Mouse (Mus musculus): ENCODE data around the gene Ccdc36. TPM values are rescaled to one million over a fixed set of nuclear protein-coding genes. Genes with fewer than 3 reads are reported as not detected.

The Ccdc36 gene
- polyA plus RNA-seq, 1 experiment from 2014 or later, result 0.55 TPM

GRCm38 (mm10) chr9:108441236-108441919, 13.1 kb upstream of the Ccdc36 start:
- H3K4me1 ChIP-seq, result no peaks in the 10 kb centered on the region
- H3K9ac ChIP-seq, result no peak overlapping the region
- no peak overlapping the region for H3K27ac ChIP-seq
- ATAC-seq, result no peak
- H3K4me3 ChIP-seq, result no peak overlapping the region
- 79% methylated on average over 11 of the region's 11 CpGs for WGBS (ENCODE audit: insufficient replicate concordance)
- peaks cover 15% of the 10 kb centered on the region; the same call in 1 of the 2 replicates for H3K27me3 ChIP-seq (replicated peaks)
- no peaks in the 10 kb centered on the region for H3K36me3 ChIP-seq
- H3K4me2 ChIP-seq, result no peak overlapping the region
- no peaks in the 10 kb centered on the region for H3K9me3 ChIP-seq (replicated peaks)

DNA sequence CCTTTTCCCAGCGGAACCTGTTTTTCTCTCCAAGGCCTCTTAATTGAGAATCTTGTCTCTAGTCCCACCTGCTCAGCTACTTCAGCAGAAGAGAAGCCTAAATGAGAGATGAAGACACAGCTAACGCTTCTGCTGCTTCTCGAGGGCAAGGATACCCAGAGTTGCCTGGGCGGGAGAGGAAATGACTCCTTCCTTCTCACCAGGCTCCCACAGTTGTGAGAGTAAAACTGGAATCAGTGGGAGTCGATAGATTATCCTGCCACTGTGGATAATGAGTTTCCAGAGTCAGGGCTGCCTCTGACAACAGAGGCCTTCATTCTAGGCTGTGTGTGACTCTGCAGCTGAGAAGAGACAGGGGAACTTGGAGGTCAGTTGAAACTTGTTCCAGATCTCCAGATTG, 12.2 kb upstream of the Ccdc36 start:
- H3K27me3 ChIP-seq (replicated peaks), result peaks cover 13% of the 10 kb centered on the region; the same call in 1 of the 2 replicates
- ATAC-seq, result no peak
- H3K9ac ChIP-seq, result no peak overlapping the region
- H3K4me1 ChIP-seq, result no peaks in the 10 kb centered on the region
- H3K36me3 ChIP-seq, result no peaks in the 10 kb centered on the region
- H3K4me2 ChIP-seq, result no peak overlapping the region
- H3K9me3 ChIP-seq (replicated peaks), result no peaks in the 10 kb centered on the region
- H3K4me3 ChIP-seq, result no peak overlapping the region
- WGBS (ENCODE audit: insufficient replicate concordance), result 60% methylated on average over 5 of the region's 5 CpGs
- H3K27ac ChIP-seq, result no peak overlapping the region

GRCm38 (mm10) chr9:108439176-108439575, 10.9 kb upstream of the Ccdc36 start:
- H3K4me1 ChIP-seq, result no peaks in the 10 kb centered on the region
- ATAC-seq, result no peak

GRCm38 (mm10) chr9:108436182-108436581, 7.9 kb upstream of the Ccdc36 start, which contains the start of gene BC048562:
Gene BC048562, plus strand, starts transcription at chr9:108436482.
- no peak within 1 kb of the TSS for H3K4me2 ChIP-seq
- H3K27me3 ChIP-seq (replicated peaks), result peaks cover 5% of the 10 kb centered on the region; the same call in 1 of the 2 replicates
- H3K36me3 ChIP-seq, result no peaks in the 10 kb centered on the region
- no peak for ATAC-seq
- no peaks in the 10 kb centered on the region for H3K9me3 ChIP-seq (replicated peaks)
- 66% methylated on average over 3 of the region's 3 CpGs for WGBS (ENCODE audit: insufficient replicate concordance)
- no peak within 1 kb of the TSS for H3K27ac ChIP-seq
- peaks cover 7% of the 10 kb centered on the region for H3K4me1 ChIP-seq
- no peak within 1 kb of the TSS for H3K4me3 ChIP-seq
- H3K9ac ChIP-seq, result no peak within 1 kb of the TSS

More at GRCm38 (mm10) chr9:108439176-108439575, 10.9 kb upstream of the Ccdc36 start:
- Histone ChIP-seq H3K27ac (no peak overlapping the region), H3K4me2 (no peak overlapping the region), H3K27me3 (replicated peaks) (peaks cover 8% of the 10 kb centered on the region; the same call in 1 of the 2 replicates), H3K4me3 (no peak overlapping the region), H3K36me3 (no peaks in the 10 kb centered on the region), H3K9ac (no peak overlapping the region), H3K9me3 (replicated peaks) (no peaks in the 10 kb centered on the region)
- 68% methylated on average over 6 of the region's 6 CpGs for WGBS (ENCODE audit: insufficient replicate concordance)

DNA sequence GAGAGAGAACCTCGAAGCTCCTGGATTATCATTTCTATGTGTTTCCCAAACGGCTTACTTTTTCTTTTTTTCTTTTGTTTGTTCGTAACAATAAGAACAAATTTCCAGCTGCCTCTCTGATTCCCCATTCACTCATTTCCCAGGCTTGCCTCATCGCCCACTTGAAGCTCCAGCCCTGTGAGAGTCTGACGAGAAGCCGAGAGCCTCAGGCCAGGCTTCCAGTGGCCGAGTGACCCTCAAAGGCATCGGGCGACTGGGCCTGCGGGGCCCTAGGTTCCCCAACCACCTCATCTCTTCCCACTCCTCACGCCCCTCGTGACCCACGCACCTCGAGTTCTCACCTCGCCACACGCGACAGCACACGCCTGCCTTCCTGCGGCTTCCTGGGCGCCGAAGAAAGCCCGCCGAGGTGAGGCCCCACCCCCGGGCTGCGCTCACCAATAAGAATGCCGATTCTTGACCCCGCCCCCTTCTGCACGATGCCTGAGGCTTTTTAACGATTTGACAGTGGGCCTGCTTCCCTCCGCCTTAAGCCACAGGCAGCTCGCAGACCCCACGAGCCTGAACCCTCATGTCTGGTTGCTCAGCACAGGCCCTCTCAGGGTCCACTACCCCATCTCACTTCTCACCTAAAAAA, 3.3 kb upstream of the Ccdc36 start:
- Histone ChIP-seq H3K27me3 (replicated peaks) (peaks cover 3% of the 10 kb centered on the region; the same call in 1 of the 2 replicates), H3K4me3 (peak overlapping the region; percentile 14; the same call in 1 of the 2 replicates), H3K4me2 (peak overlapping the region; percentile 58), H3K4me1 (peaks cover 7% of the 10 kb centered on the region), H3K9ac (peak overlapping the region; percentile 44; the same call in 1 of the 2 replicates), H3K9me3 (replicated peaks) (no peaks in the 10 kb centered on the region), H3K27ac (no peak overlapping the region), H3K36me3 (no peaks in the 10 kb centered on the region)
- peak; percentile 68 for ATAC-seq
- WGBS (ENCODE audit: insufficient replicate concordance), result 44% methylated on average over 32 of the region's 32 CpGs

- 67% methylated on average over 1 of the region's 1 CpGs for WGBS (ENCODE audit: insufficient replicate concordance)
- Histone ChIP-seq H3K27ac (no peak overlapping the region), H3K9ac (no peak overlapping the region), H3K4me3 (no peak overlapping the region), H3K4me2 (no peak overlapping the region), H3K9me3 (replicated peaks) (no peaks in the 10 kb centered on the region), H3K36me3 (no peaks in the 10 kb centered on the region), H3K4me1 (no peaks in the 10 kb centered on the region), H3K27me3 (replicated peaks) (no peaks in the 10 kb centered on the region)
- no peak for ATAC-seq
Observed at GRCm38 (mm10) chr9:108412221-108412620, 16.1 kb downstream of the Ccdc36 start.

DNA sequence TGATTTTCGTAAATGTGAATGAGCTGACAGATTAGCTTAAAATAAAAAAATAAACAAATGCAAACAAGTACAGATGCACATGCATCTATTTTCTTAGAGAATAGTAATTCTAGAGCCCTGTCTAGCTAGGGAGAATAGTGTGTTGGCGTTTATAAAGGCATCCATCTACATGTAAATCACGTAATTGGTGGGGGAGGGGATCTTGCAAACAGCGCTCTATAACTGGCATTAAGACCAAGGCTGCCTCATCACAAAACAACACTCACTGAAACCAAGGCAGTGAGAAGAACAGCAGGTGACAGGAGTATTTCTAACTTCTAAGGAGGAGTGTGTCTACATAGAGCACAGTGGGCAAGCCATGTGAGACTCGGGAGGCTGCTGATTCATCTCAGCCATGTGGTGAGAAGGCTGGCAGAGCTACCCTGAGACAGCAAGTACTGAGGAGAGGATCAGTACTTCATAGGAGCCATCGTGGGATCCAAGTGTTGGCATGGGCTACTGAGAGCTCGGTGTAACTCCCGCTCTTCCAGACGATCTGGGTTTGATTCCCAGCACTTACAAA, 16.8 kb downstream of the Ccdc36 start:
- Histone ChIP-seq H3K4me1 (no peaks in the 10 kb centered on the region), H3K4me2 (no peak overlapping the region), H3K9ac (no peak overlapping the region), H3K4me3 (no peak overlapping the region), H3K36me3 (no peaks in the 10 kb centered on the region), H3K27me3 (replicated peaks) (no peaks in the 10 kb centered on the region), H3K27ac (no peak overlapping the region), H3K9me3 (replicated peaks) (no peaks in the 10 kb centered on the region)
- WGBS (ENCODE audit: insufficient replicate concordance), result 70% methylated on average over 9 of the region's 9 CpGs
- ATAC-seq, result no peak

DNA sequence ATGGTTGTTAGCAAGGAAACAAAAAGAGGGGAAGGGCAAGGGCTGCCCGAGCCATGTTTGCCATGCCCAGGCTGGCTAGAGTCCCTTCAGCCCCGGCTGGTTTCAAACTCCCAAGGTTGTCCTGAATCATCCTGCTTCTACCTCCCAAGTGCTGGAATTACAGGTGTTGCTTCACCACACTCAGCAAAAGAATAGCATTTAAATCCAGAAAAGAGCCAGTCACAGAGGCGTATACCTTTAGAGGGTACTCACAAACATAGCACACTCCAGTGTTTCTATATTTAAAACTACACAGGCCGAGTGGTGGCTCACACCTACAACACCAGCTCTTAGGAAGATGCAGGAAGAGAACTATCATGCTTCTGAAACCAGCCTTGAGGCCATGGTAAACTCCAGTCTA, 18.7 kb downstream of the Ccdc36 start:
- 80% methylated on average over 4 of the region's 4 CpGs for WGBS (ENCODE audit: insufficient replicate concordance)
- Histone ChIP-seq H3K36me3 (no peaks in the 10 kb centered on the region), H3K27ac (no peak overlapping the region), H3K27me3 (replicated peaks) (no peaks in the 10 kb centered on the region), H3K4me2 (no peak overlapping the region), H3K4me1 (peaks cover 6% of the 10 kb centered on the region), H3K9ac (no peak overlapping the region), H3K4me3 (no peak overlapping the region), H3K9me3 (replicated peaks) (no peaks in the 10 kb centered on the region)
- ATAC-seq, result no peak

- H3K4me3 ChIP-seq, result no peak overlapping the region
- H3K9me3 ChIP-seq (replicated peaks), result no peaks in the 10 kb centered on the region
- no peak for ATAC-seq
- H3K36me3 ChIP-seq, result no peaks in the 10 kb centered on the region
- no peak overlapping the region for H3K27ac ChIP-seq
- H3K4me2 ChIP-seq, result peak overlapping the region; percentile 12
- H3K4me1 ChIP-seq, result peaks cover 10% of the 10 kb centered on the region
- no peaks in the 10 kb centered on the region for H3K27me3 ChIP-seq (replicated peaks)
- no peak overlapping the region for H3K9ac ChIP-seq
- 30% methylated on average over 8 of the region's 8 CpGs for WGBS (ENCODE audit: insufficient replicate concordance)
Observed at GRCm38 (mm10) chr9:108404451-108404850, 23.8 kb downstream of the Ccdc36 start.

GRCm38 (mm10) chr9:108403081-108403480, 25.2 kb downstream of the Ccdc36 start:
- no peak for ATAC-seq
- Histone ChIP-seq H3K27me3 (replicated peaks) (no peaks in the 10 kb centered on the region), H3K9ac (no peak overlapping the region), H3K9me3 (replicated peaks) (no peaks in the 10 kb centered on the region), H3K36me3 (no peaks in the 10 kb centered on the region), H3K27ac (no peak overlapping the region), H3K4me3 (no peak overlapping the region), H3K4me2 (no peak overlapping the region), H3K4me1 (peaks cover 10% of the 10 kb centered on the region)
- WGBS (ENCODE audit: insufficient replicate concordance), result 67% methylated on average over 4 of the region's 4 CpGs

- Histone ChIP-seq H3K9me3 (replicated peaks) (no peaks in the 10 kb centered on the region), H3K9ac (no peak overlapping the region), H3K27me3 (replicated peaks) (no peaks in the 10 kb centered on the region), H3K27ac (no peak overlapping the region), H3K4me1 (peaks cover 10% of the 10 kb centered on the region), H3K36me3 (no peaks in the 10 kb centered on the region), H3K4me3 (no peak overlapping the region), H3K4me2 (no peak overlapping the region)
- WGBS (ENCODE audit: insufficient replicate concordance), result 67% methylated on average over 7 of the region's 7 CpGs
- ATAC-seq, result no peak
Observed at GRCm38 (mm10) chr9:108401186-108401960, 26.9 kb downstream of the Ccdc36 start.
